Mouse (Mus musculus) left cerebral cortex, postnatal 4 days (tissue): Measurements from ENCODE around the gene Myl6b. TPM values are rescaled to one million over a fixed set of nuclear protein-coding genes. Genes with fewer than 3 reads are reported as not detected.
"Not testable (repeated sequence)": the region's sequence is repeated elsewhere in the genome, so short reads cannot be mapped to it uniquely, and the experiment has no call there.

Source experiments
- DNase-seq: peaks from one replicate; pipeline ENCODE4 v3.0.0-alpha.2; 2022
- intact Hi-C: fragments of 180-260 bp; cut with DNase I; formaldehyde crosslinking; loops from one replicate; pipeline ENCODE4 v1.15.1; 2025
- total RNA-seq, 2 experiments: library from RNA; stranded (reverse); gene quantifications; 2 replicates each; pipeline ENCODE4 v1.2.3; 2021

Gene Myl6b
- total RNA-seq, 2 experiments from 2014 or later: 61.7 to 65.2 TPM

DNA sequence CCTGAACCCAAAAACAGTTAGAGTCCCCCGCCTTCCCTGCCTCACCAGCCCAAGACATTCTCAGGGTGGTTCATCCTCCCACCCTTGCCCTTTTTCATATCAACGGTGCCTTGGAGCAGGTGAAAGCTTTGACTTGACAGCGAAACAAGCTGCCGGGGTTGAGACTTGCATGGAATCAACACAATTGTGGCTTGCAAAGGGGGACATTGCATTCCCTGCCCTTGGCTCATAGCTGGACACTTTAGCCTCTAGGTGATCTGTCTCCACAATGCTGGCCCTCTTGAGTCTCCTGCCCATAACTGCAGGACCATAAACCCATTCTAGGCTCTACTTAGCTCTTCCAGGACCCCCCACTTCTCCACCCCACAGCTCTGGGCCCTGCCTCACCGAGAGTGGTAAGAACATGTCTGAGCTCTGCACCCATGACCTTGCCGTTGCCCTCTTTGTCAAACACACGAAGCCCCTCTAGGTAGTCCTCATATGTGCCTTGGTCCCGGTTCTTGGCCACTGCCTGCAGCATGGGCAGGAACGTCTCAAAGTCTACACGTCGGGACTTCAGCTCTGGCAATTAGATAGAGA lies 3.7 kb downstream of the Myl6b start:
- no peak for DNase-seq

DNA sequence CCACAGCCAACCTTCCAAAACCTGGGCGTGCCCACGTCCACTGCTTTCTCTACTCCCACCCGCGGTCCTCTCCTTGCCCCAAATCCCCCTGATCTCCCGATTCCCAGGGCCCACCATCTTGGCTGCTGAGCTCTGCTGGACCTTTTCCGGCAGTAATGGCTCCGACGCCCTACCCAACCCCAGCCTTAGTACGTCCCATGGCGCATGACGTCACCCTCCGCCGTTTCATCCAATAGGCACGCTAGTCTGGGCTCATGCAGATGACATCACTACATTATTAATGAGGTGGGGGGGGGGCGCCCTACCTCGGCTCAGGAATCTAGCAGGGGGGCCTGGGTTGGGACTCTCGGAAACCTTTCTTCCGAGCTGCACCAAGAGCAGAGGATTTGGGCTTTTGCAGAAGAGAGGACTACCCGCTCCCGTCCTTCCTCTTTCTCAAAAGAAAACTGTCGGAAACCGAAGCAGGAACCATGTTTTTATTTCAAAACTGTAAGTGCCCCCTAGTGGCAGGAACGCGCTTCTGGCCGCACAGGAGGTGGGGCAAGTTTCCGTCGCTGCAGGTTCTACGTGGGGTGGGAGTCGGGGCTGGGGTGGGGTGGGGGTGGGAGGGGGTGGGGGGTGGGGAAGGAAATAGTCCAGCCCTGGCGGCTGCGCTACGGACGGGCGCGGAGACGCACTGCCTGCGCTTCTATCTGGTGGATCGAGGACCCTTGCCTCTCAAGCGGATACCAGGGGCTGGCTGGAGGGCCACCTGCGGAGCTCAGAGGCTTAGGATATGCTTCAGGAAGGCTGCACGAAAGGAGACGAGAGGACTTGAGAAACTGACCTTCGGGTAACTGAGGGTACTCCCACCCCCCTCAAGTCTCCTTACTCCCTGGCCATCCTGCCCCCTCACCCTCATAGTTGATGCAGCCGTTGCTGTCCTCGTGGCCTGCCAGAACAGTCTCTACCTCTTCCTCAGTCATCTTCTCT lies 4.5 kb downstream of the Myl6b start, which contains the start of gene Myl6:
Gene Myl6, minus strand, starts transcription at position 451 of the 972 bp plus-strand sequence.
- peak; percentile 99 for DNase-seq
- intact Hi-C loops: no loop called here

More for the DNA sequence above, 3.7 kb downstream of the Myl6b start:
- intact Hi-C loops: no loop called here

- peak; percentile 48 for DNase-seq
- intact Hi-C loops: no loop called here
Observed at GRCm38 (mm10) chr10:128493319-128493694, 5.2 kb downstream of the Myl6b start.

DNA sequence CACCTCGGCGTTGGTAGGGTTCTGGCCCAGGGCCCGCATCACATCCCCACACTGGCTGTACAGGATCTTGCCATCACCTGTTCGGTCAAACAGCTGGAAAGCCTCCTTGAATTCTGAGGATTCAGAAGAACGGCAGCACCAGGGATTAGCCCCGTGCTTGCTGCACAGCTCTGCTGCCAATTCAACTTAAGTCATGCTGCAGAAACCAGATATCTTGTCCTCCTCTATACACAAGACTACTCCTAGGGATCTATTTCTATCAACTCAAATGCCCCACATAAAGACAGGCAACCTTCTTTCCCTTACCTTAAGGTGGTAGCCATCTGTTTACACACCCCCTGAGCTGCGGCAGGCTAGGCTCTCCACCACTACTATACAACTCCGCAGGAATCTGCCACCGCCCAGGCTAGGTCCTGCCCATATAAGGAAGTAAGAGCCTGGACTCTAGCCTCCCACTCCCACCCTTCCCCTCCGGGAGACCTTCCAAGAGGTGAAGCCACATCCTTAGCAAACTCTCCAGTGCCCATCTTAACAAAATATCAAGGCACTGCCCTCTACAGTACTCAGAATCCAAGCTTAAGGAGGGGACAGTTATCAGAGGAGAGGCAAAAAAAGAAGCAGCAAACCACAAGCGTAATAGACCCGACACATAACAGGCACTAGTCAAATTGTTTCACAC lies 5.7 kb downstream of the Myl6b start:
- intact Hi-C loops: no loop called here
- no peak for DNase-seq

- intact Hi-C loops, DNase-seq: not testable (repeated sequence)
Observed at GRCm38 (mm10) chr10:128492051-128492450, 6.4 kb downstream of the Myl6b start.

GRCm38 (mm10) chr10:128491495-128491894 lies 7.0 kb downstream of the Myl6b start:
- DNase-seq: no peak

DNA sequence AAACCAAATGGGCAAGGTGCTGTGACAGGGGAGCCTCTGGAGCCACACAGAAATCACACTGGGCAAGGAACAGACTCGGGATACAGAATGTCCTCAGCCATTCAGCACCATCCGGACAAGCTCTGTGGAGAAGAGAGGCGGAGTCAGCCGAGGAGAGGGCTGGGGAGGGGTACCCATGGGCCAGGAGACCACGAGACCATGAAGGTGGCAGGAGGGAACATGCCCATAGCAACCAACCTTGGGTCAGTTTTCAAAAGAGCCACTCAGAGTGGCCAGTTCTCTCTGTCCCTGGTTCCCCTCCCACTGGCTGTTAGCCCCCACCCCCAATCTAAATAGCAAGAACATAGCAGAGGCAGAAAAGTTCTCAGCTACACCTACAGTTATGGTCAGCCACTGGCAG lies 7.6 kb downstream of the Myl6b start:
- intact Hi-C loops: no loop called here
- DNase-seq: no peak

More at GRCm38 (mm10) chr10:128491495-128491894, 7.0 kb downstream of the Myl6b start:
- intact Hi-C loops: no loop called here

GRCm38 (mm10) chr10:128490232-128490631 lies 8.3 kb downstream of the Myl6b start:
- intact Hi-C loops: no loop called here
- DNase-seq: no peak

DNA sequence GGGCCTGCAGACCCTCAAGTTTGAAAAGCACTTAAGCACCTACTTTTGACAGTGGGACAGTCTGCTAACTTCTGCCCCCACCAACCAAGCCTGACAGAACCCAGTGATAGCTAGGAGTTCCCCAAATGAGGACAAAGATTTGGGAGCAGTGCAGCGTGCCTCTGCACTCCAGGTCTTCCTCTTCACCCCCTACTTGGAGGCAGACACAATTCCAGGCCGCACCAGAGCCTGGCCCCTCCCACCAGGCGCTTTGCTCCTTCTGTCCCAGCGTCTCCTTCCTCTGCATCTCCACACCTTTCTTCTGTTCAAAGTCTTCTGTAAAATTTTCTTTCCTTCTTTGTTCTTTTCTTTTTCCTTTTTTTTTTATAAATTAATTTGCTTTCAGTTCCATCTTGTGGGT lies 8.7 kb downstream of the Myl6b start:
- DNase-seq: no peak
- intact Hi-C loops: no loop called here

GRCm38 (mm10) chr10:128489380-128489779 lies 9.1 kb downstream of the Myl6b start:
- intact Hi-C loops: no loop called here
- no peak for DNase-seq

DNA sequence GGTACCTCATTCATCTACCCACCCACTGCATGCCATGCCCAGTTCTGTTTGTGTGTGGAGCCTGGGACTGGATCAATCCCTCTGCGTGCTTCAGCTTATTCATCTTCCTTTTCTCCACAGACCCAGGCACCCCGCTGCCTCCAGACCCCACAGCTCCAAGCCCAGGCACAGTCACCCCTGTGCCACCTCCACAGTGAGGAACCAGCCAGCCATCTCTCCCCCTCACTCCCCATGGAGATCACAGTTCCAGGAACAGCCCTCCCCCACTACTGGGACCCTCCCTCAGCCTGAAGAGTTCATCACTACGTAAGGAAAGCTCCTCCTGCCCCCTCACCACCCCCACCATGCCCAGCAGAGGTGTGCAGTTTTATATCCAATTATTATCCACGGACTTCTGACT lies 9.7 kb downstream of the Myl6b start:
- intact Hi-C loops: no loop called here
- no peak for DNase-seq

- intact Hi-C loops: no loop called here
- peak; percentile 69 for DNase-seq
Observed at GRCm38 (mm10) chr10:128487861-128488712, 10.4 kb downstream of the Myl6b start.

DNA sequence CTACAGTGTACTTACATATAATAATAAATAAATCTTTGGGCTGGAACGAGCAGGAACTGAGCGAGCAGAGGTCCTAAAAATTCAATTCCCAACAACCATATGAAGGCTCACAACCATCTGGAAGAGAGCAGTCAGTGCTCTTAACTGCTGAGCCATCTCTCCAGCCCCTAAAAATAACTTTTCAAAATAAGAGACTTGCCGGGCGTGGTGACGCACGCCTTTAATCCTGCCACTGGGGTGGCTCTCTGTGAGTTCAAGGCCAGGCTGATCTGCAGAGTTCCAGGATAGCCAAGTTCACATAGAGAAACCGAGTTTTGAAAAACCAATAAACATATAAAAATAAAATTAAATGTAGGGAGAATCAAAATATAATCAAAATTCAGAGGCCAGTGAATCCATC lies 12.1 kb downstream of the Myl6b start:
- intact Hi-C loops: no loop called here
- DNase-seq: no peak

DNA sequence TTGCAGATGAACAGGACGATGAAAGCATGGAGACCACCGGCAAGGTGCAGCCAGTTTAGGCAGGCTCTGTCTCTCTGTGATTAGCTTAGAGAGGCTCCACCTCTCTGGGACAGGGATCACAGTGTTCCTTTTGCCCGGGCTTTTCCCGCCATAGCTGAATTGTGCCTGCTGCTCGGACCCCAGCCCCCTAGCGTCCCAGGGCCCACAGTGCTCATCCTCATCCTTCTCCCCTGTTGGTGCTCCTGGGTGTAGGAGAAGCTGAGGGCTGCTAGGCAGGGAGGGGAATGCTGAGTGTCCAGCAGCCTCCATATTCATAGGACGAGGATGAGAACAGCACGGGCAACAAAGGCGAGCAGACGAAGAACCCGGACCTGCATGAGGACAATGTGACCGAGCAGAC lies 24.1 kb downstream of the Myl6b start:
- intact Hi-C loops: no loop called here
- no peak for DNase-seq

- DNase-seq: no peak
- intact Hi-C loops: no loop called here
Observed at GRCm38 (mm10) chr10:128460270-128460630, 38.2 kb downstream of the Myl6b start.

DNA sequence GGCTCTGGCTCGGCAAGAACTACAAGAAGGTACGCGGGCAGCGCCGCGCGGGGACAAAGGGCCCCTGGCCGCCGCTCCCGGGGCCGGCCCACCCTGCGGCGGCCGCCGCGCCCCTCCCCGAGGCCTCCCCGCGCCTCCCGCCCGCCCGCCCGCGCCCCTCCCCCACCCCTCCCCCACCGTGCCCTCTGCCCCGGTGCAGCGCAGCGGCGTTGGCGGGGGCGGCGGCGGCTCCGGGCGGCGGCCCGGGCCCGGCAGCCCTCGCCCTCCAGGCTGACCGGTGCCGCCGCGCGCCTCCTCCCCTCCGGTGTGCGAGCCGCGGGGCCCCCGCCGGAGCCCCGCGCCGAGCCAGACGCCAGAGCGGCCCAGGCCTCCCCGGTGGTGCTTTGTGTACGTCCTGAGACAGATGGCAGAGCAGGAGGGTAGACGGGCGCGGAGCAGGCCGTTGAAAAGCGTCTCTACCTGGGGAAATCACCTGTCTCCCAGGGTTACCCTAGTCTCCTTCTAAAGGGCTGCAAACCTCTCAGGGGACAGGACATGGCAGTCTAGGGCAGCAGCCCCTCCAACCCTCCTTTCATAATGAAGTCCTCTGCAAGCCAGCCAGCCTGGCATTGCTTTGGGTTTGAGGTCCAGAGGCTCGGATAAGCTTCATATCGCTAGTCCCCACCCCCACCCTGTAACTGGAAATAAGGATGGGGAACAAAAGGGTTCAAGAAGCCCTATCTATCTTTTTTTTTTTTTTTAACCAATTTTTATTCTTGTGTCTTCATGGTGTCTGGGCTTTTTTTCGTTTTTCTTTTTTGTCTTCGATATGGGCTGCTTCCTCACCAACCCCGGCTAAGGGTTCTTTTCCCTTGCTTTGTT lies 38.8 kb downstream of the Myl6b start:
- peak; percentile 43 for DNase-seq

DNA sequence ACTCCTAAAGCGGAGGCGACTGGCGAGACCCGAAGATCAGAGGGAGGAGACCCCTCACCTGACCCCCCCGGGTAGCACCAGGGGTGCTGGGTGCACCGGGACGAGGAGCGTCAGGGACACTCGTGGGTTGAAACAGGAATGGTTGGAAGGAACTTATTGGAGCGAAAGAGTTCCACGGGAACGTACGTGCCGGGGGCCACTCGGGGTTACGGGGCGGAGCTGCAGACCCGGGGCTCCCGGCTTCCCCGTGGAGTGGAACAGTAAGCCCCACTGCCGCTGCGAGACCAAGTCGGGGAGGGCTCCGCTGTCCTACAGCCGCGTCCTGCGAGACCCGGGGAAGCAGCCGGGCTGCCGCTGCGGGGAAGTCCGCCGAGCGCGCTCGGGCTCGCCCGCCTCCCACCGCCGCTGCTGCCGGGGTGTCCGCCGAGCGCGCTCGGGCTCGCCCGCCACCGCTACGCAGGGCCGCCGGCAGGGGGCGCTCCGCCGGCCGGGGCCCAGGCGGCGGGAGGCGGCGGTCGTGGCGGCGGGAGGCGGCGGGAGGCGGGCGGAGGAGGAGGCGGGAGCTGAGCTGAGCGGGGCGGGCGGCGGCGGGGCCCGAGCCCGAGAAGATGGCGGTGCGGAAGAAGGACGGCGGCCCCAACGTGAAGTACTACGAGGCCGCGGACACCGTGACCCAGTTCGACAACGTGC lies 39.6 kb downstream of the Myl6b start, which contains the start of gene Smarcc2:
Gene Smarcc2, plus strand, starts transcription at position 530 of the 690 bp plus-strand sequence.
- intact Hi-C loops: loop anchor here (5.0 kb wide), 2 partner anchors 47 to 97 kb away; partner anchors contain the start of genes Nabp2 and Rnf41
- DNase-seq: peak; percentile 88

More for the DNA sequence above, 38.8 kb downstream of the Myl6b start:
- intact Hi-C loops: loop anchor here (5.0 kb wide), 2 partner anchors 47 to 97 kb away; partner anchors contain the start of genes Nabp2 and Rnf41

GRCm38 (mm10) chr10:128458348-128458718 lies 40.2 kb downstream of the Myl6b start:
- intact Hi-C loops: loop anchor here (5.0 kb wide), 2 partner anchors 46 to 96 kb away; partner anchors contain the start of genes Nabp2 and Rnf41

More at GRCm38 (mm10) chr10:128458348-128458718, 40.2 kb downstream of the Myl6b start:
- peak; percentile 91 for DNase-seq
